Mouse (Mus musculus) limb, embryonic 13.5 days (tissue): ENCODE data around the gene Srl. TPM values are rescaled to one million over a fixed set of nuclear protein-coding genes. Genes with fewer than 3 reads are reported as not detected.

ENCODE experiments used
- ATAC-seq: fragments of 200-750 bp; cut with Nextera tagmentation; 2 replicates; pipeline ENCODE4 v1.8.0; 2017; ENCODE audit warnings: low read depth, moderate number of reproducible peaks, moderate TSS enrichment; ENCODE audit not compliant: low FRiP score
- H3K27ac ChIP-seq: fragments of 300-500 bp; sonication (generic); 2 replicates; pipeline ENCODE4 v1.5.1; 2015; ENCODE audit warnings: inconsistent platforms, mild to moderate bottlenecking, moderate library complexity
- H3K27me3 ChIP-seq: fragments of 300-500 bp; sonication (generic); 2 replicates; pipeline ENCODE4 v1.6.1; 2015; ENCODE audit warnings: mild to moderate bottlenecking, inconsistent platforms
- H3K36me3 ChIP-seq: fragments of 300-500 bp; sonication (generic); 2 replicates; pipeline ENCODE4 v1.6.1; 2015; ENCODE audit warnings: inconsistent platforms, mild to moderate bottlenecking, moderate library complexity
- H3K4me1 ChIP-seq: fragments of 300-500 bp; sonication (generic); 2 replicates; pipeline ENCODE4 v1.6.1; 2015; ENCODE audit warnings: inconsistent platforms
- H3K4me2 ChIP-seq: fragments of 300-500 bp; sonication (generic); replicated peaks from 2 replicates; pipeline ENCODE4 v1.6.1; 2015; ENCODE audit warnings: inconsistent platforms, mild to moderate bottlenecking, moderate library complexity
- H3K4me3 ChIP-seq: fragments of 300-500 bp; sonication (generic); 2 replicates; pipeline ENCODE4 v1.5.1; 2015; ENCODE audit warnings: moderate library complexity, mild to moderate bottlenecking, inconsistent platforms
- H3K9ac ChIP-seq: fragments of 300-500 bp; sonication (generic); 2 replicates; pipeline ENCODE4 v1.6.1; 2015; ENCODE audit warnings: mild to moderate bottlenecking, inconsistent platforms
- H3K9me3 ChIP-seq: fragments of 300-500 bp; sonication (generic); 2 replicates; pipeline ENCODE4 v1.6.1; 2016; ENCODE audit warnings: inconsistent platforms
- WGBS: fragments of 180-500 bp; shearing (Covaris S2); methylation state at CpG from one replicate; pipeline ENCODE4 v1.1.7; 2015; 5-methylcytosine and 5-hydroxymethylcytosine counted together
- polyA plus RNA-seq: library from polyadenylated mRNA; unstranded; fragments of >200 nt; fragmentation: Nextera tagmentation; extraction: Ambion mirVana; gene quantifications from 2 replicates; pipeline ENCODE4 v1.2.1, GENCODE M21; 2015

The Srl gene
- polyA plus RNA-seq, 1 experiment from 2014 or later, result 41.8 TPM

DNA sequence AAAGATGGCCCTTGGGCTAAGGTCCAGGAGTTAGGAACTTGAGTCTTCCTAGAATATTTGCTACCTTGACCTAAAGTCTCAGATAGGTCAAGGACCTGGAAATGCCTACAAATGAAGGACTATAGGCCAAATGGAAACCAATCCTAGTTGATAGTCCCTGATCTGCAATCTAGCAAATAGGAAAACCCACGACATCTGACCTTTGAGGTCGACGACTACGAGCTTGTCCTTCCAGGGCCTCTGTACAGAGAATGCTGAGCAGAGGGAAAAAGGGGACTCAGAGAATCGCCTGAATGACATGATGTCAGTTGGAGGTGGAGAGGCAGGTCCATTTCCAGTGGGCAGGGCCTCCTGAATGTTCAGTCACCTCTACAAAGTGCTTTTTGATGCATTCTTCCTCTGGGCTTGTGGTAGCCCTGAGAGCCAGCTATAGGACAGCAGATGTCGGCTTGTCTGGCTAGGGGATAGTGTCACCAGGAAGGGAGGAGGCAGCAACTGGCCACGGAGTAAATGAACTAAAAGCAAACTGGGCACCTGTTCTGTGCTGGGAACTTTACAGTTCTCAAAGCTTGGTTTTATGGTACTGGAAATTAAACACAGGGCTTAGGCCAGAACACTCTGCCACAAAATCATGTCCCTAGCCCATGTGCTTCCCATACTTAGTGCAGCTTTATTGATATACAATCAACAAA, 18.2 kb downstream of the Srl start:
- Histone ChIP-seq H3K27ac (no peak overlapping the region), H3K27me3 (no peaks in the 10 kb centered on the region), H3K9me3 (peaks cover 5% of the 10 kb centered on the region; the same call in 1 of the 2 replicates), H3K9ac (no peak overlapping the region), H3K4me3 (no peak overlapping the region), H3K4me1 (peaks cover 26% of the 10 kb centered on the region), H3K4me2 (no peak overlapping the region), H3K36me3 (peaks cover 9% of the 10 kb centered on the region)
- 62% methylated on average over 7 of the region's 7 CpGs for WGBS
- no peak for ATAC-seq

DNA sequence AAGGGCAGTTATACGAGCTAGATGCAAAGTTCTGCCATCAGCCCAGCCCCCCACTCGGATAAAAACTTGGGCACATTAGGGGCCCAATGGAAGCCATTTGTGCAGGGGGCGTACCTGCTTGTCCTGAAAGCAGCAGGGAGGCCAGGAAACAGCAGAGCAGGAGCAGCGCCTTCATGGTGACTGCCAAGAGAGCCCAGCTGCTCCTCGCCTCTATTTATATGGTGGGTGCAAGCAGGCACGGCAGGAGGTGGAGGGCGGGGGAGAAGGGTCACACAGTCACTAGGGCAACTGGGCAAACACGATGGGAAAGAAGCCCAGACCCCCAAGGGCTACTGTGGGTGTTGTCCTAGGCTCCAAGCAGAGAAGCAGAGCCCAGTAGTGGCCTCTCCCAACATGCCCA, 18.7 kb downstream of the Srl start:
- Histone ChIP-seq H3K9ac (peak overlapping the region; percentile 35; the same call in 1 of the 2 replicates), H3K4me3 (peak overlapping the region; percentile 12; the same call in 1 of the 2 replicates), H3K9me3 (peaks cover 5% of the 10 kb centered on the region; the same call in 1 of the 2 replicates), H3K4me2 (no peak overlapping the region), H3K27ac (no peak overlapping the region), H3K27me3 (no peaks in the 10 kb centered on the region), H3K4me1 (peaks cover 26% of the 10 kb centered on the region), H3K36me3 (peaks cover 5% of the 10 kb centered on the region; the same call in 1 of the 2 replicates)
- WGBS, result 30% methylated on average over 8 of the region's 8 CpGs
- ATAC-seq, result no peak; the same call in 1 of the 2 replicates

DNA sequence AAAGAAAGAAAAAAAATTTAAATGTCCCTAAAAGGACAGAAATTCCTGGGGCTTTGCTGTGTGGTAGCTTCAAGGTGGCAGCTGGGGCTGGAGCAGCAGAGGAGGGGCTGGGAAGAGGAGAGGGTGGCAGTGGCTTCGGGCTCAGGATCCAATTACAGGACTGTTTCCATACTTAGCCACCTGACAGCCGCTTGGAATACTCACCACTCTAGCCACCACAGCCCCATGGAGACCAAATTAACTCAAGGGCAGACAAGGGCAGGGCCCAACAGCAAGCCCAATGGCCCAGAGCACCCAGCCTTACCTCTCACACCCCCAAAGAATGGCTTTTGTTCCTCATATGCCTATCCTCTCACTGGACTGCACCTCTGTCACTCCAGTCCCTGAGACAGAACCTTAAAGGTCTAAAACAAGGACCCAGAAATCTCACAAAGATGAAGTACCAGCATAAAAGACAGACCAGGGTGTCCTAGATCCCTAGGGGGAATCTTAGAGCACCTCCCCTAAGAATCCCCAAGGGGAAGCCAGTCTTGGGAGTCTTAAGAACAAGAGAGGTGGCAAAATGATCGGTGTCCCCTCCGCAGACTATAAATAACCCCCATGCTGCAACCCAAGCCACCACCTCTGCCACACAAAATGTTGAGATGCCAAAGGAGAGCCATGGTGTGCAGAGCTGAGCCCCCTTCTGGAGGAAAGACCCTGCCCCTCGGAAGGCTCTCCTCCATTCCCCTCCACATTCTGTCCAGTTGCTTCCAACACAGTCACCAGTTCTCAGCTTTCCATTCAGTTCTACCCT, 19.7 kb downstream of the Srl start:
- Histone ChIP-seq H3K27ac (peak overlapping the region; percentile 33; the same call in 1 of the 2 replicates), H3K4me1 (peaks cover 26% of the 10 kb centered on the region), H3K27me3 (no peaks in the 10 kb centered on the region), H3K36me3 (no peaks in the 10 kb centered on the region), H3K9me3 (no peaks in the 10 kb centered on the region), H3K4me3 (peak overlapping the region; percentile 12; the same call in 1 of the 2 replicates), H3K9ac (no peak overlapping the region), H3K4me2 (no peak overlapping the region)
- peak; percentile 88 for ATAC-seq
- 54% methylated on average over 5 of the region's 5 CpGs for WGBS

- no peak overlapping the region for H3K9ac ChIP-seq
- H3K9me3 ChIP-seq, result no peaks in the 10 kb centered on the region
- ATAC-seq, result no peak
- peaks cover 26% of the 10 kb centered on the region for H3K4me1 ChIP-seq
- H3K4me3 ChIP-seq, result peak overlapping the region; percentile 5; the same call in 1 of the 2 replicates
- no peaks in the 10 kb centered on the region for H3K36me3 ChIP-seq
- WGBS, result 55% methylated on average over 4 of the region's 4 CpGs
- no peaks in the 10 kb centered on the region for H3K27me3 ChIP-seq
- H3K27ac ChIP-seq, result no peak overlapping the region
- H3K4me2 ChIP-seq, result no peak overlapping the region
Measured at GRCm38 (mm10) chr16:4521074-4521667, 20.4 kb downstream of the Srl start.

DNA sequence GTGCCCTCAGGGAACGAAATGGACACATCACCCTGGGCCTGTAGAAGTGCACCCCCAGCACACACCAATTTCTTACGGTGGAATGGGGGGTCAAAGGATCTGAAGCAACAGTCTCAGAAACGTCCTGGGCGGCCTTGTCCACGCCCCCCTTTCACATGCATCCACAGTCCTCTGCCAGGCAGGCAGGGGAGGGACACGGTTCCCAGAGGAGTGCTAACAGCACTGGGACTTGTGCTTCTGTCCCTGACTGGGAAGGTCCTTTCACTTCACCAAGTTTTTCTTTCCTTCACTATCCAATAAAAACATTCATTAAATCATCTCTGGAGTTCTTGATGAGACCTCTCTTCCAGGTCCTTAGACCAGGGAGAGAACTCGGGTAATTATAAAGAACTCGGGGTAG, 20.9 kb downstream of the Srl start:
- H3K36me3 ChIP-seq, result no peaks in the 10 kb centered on the region
- H3K27ac ChIP-seq, result no peak overlapping the region
- 0 out of 2 replicates have a peak overlapping the region, but pooled peaks have one; percentile 5 for H3K4me3 ChIP-seq
- H3K9ac ChIP-seq, result no peak overlapping the region
- 62% methylated on average over 8 of the region's 8 CpGs for WGBS
- no peak overlapping the region for H3K4me2 ChIP-seq
- no peaks in the 10 kb centered on the region for H3K9me3 ChIP-seq
- peaks cover 26% of the 10 kb centered on the region for H3K4me1 ChIP-seq
- no peak for ATAC-seq
- no peaks in the 10 kb centered on the region for H3K27me3 ChIP-seq

GRCm38 (mm10) chr16:4519825-4520224, 21.8 kb downstream of the Srl start:
- no peak overlapping the region for H3K4me2 ChIP-seq
- 98% methylated on average over 2 of the region's 2 CpGs for WGBS
- no peak overlapping the region for H3K9ac ChIP-seq
- H3K4me3 ChIP-seq, result no peak overlapping the region
- H3K36me3 ChIP-seq, result no peaks in the 10 kb centered on the region
- H3K9me3 ChIP-seq, result no peaks in the 10 kb centered on the region
- ATAC-seq, result no peak
- H3K27ac ChIP-seq, result no peak overlapping the region
- H3K4me1 ChIP-seq, result peaks cover 26% of the 10 kb centered on the region
- no peaks in the 10 kb centered on the region for H3K27me3 ChIP-seq

DNA sequence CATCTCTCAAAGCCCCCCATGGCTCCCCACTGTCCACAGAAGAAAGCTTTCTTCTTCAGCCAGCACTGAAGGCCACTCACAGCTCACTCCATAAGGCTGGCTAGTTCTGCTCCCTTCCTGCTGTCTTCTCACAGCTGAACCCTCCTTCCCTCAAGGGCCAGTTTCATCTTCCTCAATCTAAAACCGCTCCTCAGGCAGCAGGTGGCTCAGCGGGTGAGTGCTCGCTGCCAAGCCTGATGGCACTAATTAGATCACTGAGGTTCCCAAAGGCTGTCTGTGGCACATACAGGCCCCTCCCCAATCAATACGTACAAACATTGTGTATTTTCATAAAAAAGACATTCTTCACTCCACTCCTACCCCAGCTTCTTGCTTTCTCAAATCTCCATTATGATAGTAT, 22.5 kb downstream of the Srl start:
- WGBS, result 88% methylated on average over 4 of the region's 4 CpGs
- no peak for ATAC-seq
- H3K4me1 ChIP-seq, result peaks cover 26% of the 10 kb centered on the region
- H3K4me3 ChIP-seq, result no peak overlapping the region
- no peaks in the 10 kb centered on the region for H3K36me3 ChIP-seq
- H3K27me3 ChIP-seq, result no peaks in the 10 kb centered on the region
- H3K9me3 ChIP-seq, result no peaks in the 10 kb centered on the region
- no peak overlapping the region for H3K9ac ChIP-seq
- H3K4me2 ChIP-seq, result no peak overlapping the region
- no peak overlapping the region for H3K27ac ChIP-seq

DNA sequence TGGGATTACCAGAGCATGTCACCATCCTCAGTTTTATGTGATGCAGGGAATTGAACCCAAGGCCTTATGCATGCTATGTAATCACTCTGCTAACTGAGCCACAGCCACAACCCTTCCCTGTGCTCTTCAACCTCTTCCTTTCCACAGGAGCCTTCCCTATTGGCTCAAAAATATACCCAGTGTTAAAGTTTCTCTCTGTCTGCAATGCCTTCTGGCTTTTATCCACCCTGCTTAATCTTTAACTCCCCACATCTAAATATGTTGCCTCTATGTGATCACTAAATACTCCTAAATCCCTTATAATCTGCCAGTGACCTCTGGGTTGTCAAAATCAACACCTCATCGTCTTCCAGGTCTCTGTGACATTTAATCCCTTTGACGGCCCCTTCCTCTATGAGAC, 23.7 kb downstream of the Srl start:
- no peak overlapping the region for H3K27ac ChIP-seq
- no peak overlapping the region for H3K9ac ChIP-seq
- no peaks in the 10 kb centered on the region for H3K27me3 ChIP-seq
- no peak overlapping the region for H3K4me2 ChIP-seq
- peaks cover 24% of the 10 kb centered on the region for H3K4me1 ChIP-seq
- WGBS, result 46% methylated on average over 2 of the region's 2 CpGs
- no peak overlapping the region for H3K4me3 ChIP-seq
- no peak for ATAC-seq
- no peaks in the 10 kb centered on the region for H3K36me3 ChIP-seq
- no peaks in the 10 kb centered on the region for H3K9me3 ChIP-seq

GRCm38 (mm10) chr16:4514383-4514782, 27.2 kb downstream of the Srl start:
- Histone ChIP-seq H3K27ac (no peak overlapping the region), H3K4me2 (no peak overlapping the region), H3K9me3 (no peaks in the 10 kb centered on the region), H3K9ac (no peak overlapping the region), H3K4me1 (peaks cover 8% of the 10 kb centered on the region; the same call in 1 of the 2 replicates), H3K36me3 (no peaks in the 10 kb centered on the region), H3K27me3 (no peaks in the 10 kb centered on the region), H3K4me3 (no peak overlapping the region)
- no peak for ATAC-seq
- WGBS, result 78% methylated on average over 3 of the region's 3 CpGs

GRCm38 (mm10) chr16:4512661-4513438, 28.8 kb downstream of the Srl start:
- H3K9ac ChIP-seq, result no peak overlapping the region
- WGBS, result 81% methylated on average over 3 of the region's 3 CpGs
- H3K4me3 ChIP-seq, result no peak overlapping the region
- peak overlapping the region; percentile 33; the same call in 1 of the 2 replicates for H3K27ac ChIP-seq
- H3K36me3 ChIP-seq, result no peaks in the 10 kb centered on the region
- H3K4me2 ChIP-seq, result no peak overlapping the region
- no peaks in the 10 kb centered on the region for H3K27me3 ChIP-seq
- no peaks in the 10 kb centered on the region for H3K9me3 ChIP-seq
- peaks cover 8% of the 10 kb centered on the region; the same call in 1 of the 2 replicates for H3K4me1 ChIP-seq
- peak; percentile 81 for ATAC-seq

DNA sequence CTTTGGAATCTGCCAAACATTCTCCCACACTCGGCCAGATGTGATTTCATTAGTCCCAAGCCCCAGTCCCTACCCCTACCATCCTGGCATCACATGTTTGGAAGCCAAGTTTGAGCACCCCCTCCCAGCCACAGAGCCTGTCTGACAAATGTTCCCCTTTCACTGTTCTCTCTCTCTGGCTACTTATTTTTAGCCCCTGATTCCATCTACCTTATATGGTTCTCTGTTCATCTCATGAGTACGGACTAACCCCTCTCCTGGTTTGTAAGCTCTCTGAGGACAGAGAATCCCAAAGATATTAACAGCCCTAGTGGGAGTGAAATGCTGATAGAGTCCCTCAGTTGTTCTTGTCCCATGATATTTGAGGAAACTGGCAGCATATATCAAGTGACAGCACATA, 30.2 kb downstream of the Srl start:
- 67% methylated on average over 2 of the region's 2 CpGs for WGBS
- ATAC-seq, result no peak
- H3K27ac ChIP-seq, result no peak overlapping the region
- no peaks in the 10 kb centered on the region for H3K27me3 ChIP-seq
- H3K4me2 ChIP-seq, result no peak overlapping the region
- no peak overlapping the region for H3K9ac ChIP-seq
- no peaks in the 10 kb centered on the region for H3K9me3 ChIP-seq
- H3K36me3 ChIP-seq, result no peaks in the 10 kb centered on the region
- no peak overlapping the region for H3K4me3 ChIP-seq
- H3K4me1 ChIP-seq, result peaks cover 8% of the 10 kb centered on the region; the same call in 1 of the 2 replicates
